Mouse (Mus musculus): ENCODE data around the gene Capn12. TPM values are rescaled to one million over a fixed set of nuclear protein-coding genes. Genes with fewer than 3 reads are reported as not detected.

The Capn12 gene
- total RNA-seq, 2 experiments from 2014 or later: 0.16 to 0.17 TPM

GRCm38 (mm10) chr7:28941542-28941941 is 60.3 kb downstream of the Capn12 start:
- DNase-seq (ENCODE audit: low spot score in 2 of 2): no peak

Other genes with a start within 250 kb of the Capn12 start
- 1 to 10 TPM; 1.8 TPM for gene Fbxo27, start 188.6 kb upstream of the Capn12 start, total RNA-seq (2021)
- gene Fbxo17, start 164.6 kb upstream of the Capn12 start, total RNA-seq (2021): 1 to 10 TPM; 2.4 to 2.8 TPM
- gene Mrps12, start 139.6 kb upstream of the Capn12 start, total RNA-seq (2021): 10 to 100 TPM; 72.4 to 79.4 TPM
- gene Sars2, start 139.4 kb upstream of the Capn12 start, total RNA-seq (2021): 10 to 100 TPM; 15.6 to 17.2 TPM
- gene Ccer2, start 125.2 kb upstream of the Capn12 start, total RNA-seq (2021): not detected
- 10 to 100 TPM; 78.1 to 86.7 TPM for gene Sirt2, start 114.7 kb upstream of the Capn12 start, total RNA-seq (2021)
- gene Nfkbib, start 113.9 kb upstream of the Capn12 start, total RNA-seq (2021): 10 to 100 TPM; 44.0 to 55.4 TPM
- 1 to 10 TPM; 2.6 to 3.2 TPM for gene Rinl, start 92.5 kb upstream of the Capn12 start, total RNA-seq (2021)
- gene Hnrnpl, start 72.9 kb upstream of the Capn12 start, total RNA-seq (2021): 100 to 1,000 TPM; 327 to 346 TPM
- gene Ech1, start 56.2 kb upstream of the Capn12 start, total RNA-seq (2021): 100 to 1,000 TPM; 474 to 780 TPM
- 10 to 100 TPM; 10.3 to 14.0 TPM for gene Lgals4, start 47.6 kb upstream of the Capn12 start, total RNA-seq (2021)
- gene Lgals7, start 17.6 kb upstream of the Capn12 start, total RNA-seq (2021): under 1 TPM in 1 of 2 experiments, not detected in 1; 0.54 TPM
- gene Actn4, start 80.9 kb downstream of the Capn12 start, total RNA-seq (2021): 100 to 1,000 TPM; 197 to 233 TPM
- 100 to 1,000 TPM; 227 to 253 TPM for gene Eif3k, start 100.4 kb downstream of the Capn12 start, total RNA-seq (2021)
- gene Map4k1, start 100.6 kb downstream of the Capn12 start, total RNA-seq (2021): 1 to 10 TPM in 1 of 2 experiments, under 1 TPM in 1; 0.96 to 2.4 TPM
- 1 to 10 TPM in 1 of 2 experiments, under 1 TPM in 1; 0.23 to 1.0 TPM for gene Ryr1, start 243.8 kb downstream of the Capn12 start, total RNA-seq (2021)

All from adrenal gland, adult 18-20 months (tissue).